Mouse (Mus musculus): Measurements from ENCODE around the gene Tshz2. TPM values are rescaled to one million over a fixed set of nuclear protein-coding genes. Genes with fewer than 3 reads are reported as not detected.
"Not testable (repeated sequence)": the region's sequence is repeated elsewhere in the genome, so short reads cannot be mapped to it uniquely, and the experiment has no call there.

Gene Tshz2
- polyA plus RNA-seq, 1 experiment from 2014 or later = 7.6 TPM

DNA sequence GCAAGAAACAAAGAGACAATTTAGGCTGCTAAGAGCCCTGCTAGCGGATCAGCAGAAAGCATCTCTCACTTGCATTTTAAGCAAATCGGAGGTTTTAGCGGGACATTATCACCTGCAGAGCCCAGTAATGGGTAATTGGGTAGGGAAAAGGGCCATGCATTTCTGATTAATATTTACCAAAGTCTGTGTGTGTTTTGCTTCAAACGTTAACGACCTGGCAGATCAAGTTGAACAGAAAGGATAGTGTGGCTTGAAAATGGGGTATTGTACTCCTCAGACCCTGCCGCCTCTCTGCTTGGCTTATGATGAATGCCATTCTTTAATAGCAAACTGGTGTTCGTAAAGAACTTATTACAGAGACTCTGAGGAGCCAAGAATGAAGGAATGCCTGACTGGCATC lies 122.3 kb downstream of the Tshz2 start:
- Histone ChIP-seq H3K36me3 (0 out of 2 replicates have a peak, but pooled peaks cover 2% of the 10 kb centered on the region), H3K4me1 (peaks cover 62% of the 10 kb centered on the region), H3K27ac (peak overlapping the region; percentile 17; the same call in 1 of the 2 replicates), H3K4me3 (no peak overlapping the region), H3K9me3 (replicated peaks) (no peaks in the 10 kb centered on the region), H3K27me3 (ENCODE audit: low read depth, poor library complexity, severe bottlenecking) (no peaks in the 10 kb centered on the region)
- no peak for DNase-seq (ENCODE audit: low spot score)
- WGBS = 72% methylated on average over 7 of the region's 7 CpGs

DNA sequence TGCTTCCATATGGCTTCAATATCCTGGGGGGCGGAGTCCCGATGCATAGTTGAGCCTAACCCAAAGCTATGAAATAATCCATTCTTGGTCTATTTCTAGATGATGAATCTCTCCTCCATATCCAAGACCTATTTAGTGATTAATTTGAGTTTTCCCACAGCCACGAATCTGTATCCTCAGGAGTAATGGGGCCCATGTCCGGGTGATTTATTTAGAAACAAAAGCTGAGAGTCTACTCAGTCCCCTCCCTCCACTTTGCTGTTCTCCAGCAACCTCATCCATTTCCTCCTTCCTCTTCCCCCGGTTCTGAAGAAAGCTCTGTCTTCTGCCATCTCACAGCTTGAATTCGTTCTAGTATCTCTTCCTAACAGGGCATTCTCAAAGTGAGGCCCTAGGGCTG lies 125.3 kb downstream of the Tshz2 start:
- no peak for DNase-seq (ENCODE audit: low spot score)
- Histone ChIP-seq H3K9me3 (replicated peaks) (no peaks in the 10 kb centered on the region), H3K27me3 (ENCODE audit: low read depth, poor library complexity, severe bottlenecking) (no peaks in the 10 kb centered on the region), H3K4me3 (no peak overlapping the region), H3K4me1 (peaks cover 53% of the 10 kb centered on the region), H3K36me3 (0 out of 2 replicates have a peak, but pooled peaks cover 2% of the 10 kb centered on the region), H3K27ac (peak overlapping the region; percentile 76)
- 71% methylated on average over 6 of the region's 6 CpGs for WGBS

DNA sequence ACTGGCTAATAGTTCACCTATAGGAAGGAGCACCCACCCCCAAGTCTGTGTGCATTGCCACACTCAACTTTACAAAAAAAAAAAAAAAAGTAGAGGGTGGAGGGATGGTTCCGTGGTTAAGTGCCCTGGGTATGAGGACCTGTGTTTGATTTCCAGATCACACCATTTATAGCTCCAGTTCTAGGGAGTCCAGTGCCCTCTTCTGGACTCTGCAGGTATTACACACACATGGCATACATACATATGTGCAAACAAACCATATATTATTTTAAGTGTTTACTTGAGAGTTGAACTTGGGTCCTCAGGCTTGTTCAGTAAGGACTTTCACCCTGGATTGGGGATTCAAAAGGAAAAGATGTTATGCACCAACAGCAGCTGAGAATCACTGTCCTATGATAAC lies 127.3 kb downstream of the Tshz2 start:
- no peaks in the 10 kb centered on the region for H3K9me3 ChIP-seq (replicated peaks)
- no peaks in the 10 kb centered on the region for H3K27me3 ChIP-seq (ENCODE audit: low read depth, poor library complexity, severe bottlenecking)
- H3K4me3 ChIP-seq = no peak overlapping the region
- H3K27ac ChIP-seq = no peak overlapping the region
- peaks cover 40% of the 10 kb centered on the region for H3K4me1 ChIP-seq
- no peak for DNase-seq (ENCODE audit: low spot score)
- WGBS = 96% methylated on average over 1 of the region's 1 CpGs
- H3K36me3 ChIP-seq = 0 out of 2 replicates have a peak, but pooled peaks cover 2% of the 10 kb centered on the region

DNA sequence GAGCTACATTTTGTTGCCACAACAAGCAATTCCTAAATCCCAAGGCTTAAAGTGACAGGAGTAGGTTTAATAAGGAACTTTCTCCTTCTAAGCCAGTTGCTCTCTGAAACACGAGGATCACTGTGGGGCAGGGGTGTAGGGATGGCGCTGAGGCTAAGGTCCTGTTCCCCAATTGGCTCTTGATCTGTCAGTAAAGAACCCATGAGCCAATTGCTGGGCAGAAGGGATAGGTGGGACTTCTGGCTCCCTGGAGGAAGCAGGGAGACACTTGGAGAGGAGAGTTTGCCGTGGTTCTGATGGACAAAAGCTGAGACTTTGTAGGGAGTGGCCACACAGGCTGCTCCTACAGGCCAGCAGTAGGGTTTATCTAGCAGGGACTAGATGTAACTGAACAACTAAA lies 128.9 kb downstream of the Tshz2 start:
- WGBS = 47% methylated on average over 3 of the region's 3 CpGs
- Histone ChIP-seq H3K27ac (0 out of 2 replicates have a peak overlapping the region, but pooled peaks have one; percentile 25), H3K4me1 (peaks cover 30% of the 10 kb centered on the region), H3K9me3 (replicated peaks) (no peaks in the 10 kb centered on the region), H3K36me3 (0 out of 2 replicates have a peak, but pooled peaks cover 2% of the 10 kb centered on the region), H3K4me3 (no peak overlapping the region), H3K27me3 (ENCODE audit: low read depth, poor library complexity, severe bottlenecking) (no peaks in the 10 kb centered on the region)
- no peak for DNase-seq (ENCODE audit: low spot score)

DNA sequence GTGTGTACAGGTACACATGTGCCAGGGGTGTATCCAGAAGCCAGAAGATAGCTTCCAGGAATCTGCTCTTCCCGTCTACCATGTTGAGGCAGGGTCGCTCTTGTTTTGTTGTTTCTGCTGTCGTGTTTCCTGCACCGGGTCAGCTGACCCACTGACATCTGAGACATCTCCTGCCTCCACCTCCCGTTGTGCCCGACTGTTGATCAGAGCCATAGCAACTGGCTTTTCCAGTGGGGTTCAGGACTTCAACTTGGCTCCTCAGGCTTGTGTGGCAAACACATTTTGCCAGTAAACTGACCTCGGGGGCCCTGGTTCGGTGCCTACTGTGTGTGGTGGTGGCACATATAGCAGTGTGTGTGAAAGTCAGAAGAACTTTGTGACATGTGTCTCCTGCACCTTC lies 129.5 kb downstream of the Tshz2 start:
- Histone ChIP-seq H3K9me3 (replicated peaks) (no peaks in the 10 kb centered on the region), H3K4me1 (peaks cover 26% of the 10 kb centered on the region), H3K27ac (no peak overlapping the region), H3K36me3 (0 out of 2 replicates have a peak, but pooled peaks cover 2% of the 10 kb centered on the region), H3K4me3 (no peak overlapping the region), H3K27me3 (ENCODE audit: low read depth, poor library complexity, severe bottlenecking) (no peaks in the 10 kb centered on the region)
- WGBS = 85% methylated on average over 8 of the region's 8 CpGs
- no peak for DNase-seq (ENCODE audit: low spot score)

DNA sequence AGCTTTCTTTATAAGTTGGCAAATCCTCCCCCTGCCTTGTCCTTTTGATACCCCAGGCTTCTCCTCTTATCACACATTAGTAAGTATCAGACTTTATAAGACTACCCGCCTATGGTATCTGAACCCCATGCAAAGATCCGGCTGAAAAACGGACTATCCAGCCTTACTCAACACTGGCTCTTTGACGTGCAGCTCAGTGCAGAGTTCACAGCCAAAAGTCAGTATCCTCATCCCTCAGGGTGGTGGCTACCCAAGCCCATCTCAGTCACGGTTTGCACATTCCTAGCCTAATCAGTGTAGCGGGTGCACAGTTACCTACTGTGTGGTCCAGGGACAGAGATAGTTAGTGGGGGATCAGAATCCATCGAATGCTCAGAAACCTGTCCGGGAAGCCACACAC lies 130.9 kb downstream of the Tshz2 start:
- Histone ChIP-seq H3K27ac (no peak overlapping the region), H3K9me3 (replicated peaks) (no peaks in the 10 kb centered on the region), H3K4me3 (no peak overlapping the region), H3K4me1 (peaks cover 12% of the 10 kb centered on the region), H3K36me3 (0 out of 2 replicates have a peak, but pooled peaks cover 2% of the 10 kb centered on the region), H3K27me3 (ENCODE audit: low read depth, poor library complexity, severe bottlenecking) (no peaks in the 10 kb centered on the region)
- WGBS = 87% methylated on average over 8 of the region's 8 CpGs
- DNase-seq (ENCODE audit: low spot score) = no peak

DNA sequence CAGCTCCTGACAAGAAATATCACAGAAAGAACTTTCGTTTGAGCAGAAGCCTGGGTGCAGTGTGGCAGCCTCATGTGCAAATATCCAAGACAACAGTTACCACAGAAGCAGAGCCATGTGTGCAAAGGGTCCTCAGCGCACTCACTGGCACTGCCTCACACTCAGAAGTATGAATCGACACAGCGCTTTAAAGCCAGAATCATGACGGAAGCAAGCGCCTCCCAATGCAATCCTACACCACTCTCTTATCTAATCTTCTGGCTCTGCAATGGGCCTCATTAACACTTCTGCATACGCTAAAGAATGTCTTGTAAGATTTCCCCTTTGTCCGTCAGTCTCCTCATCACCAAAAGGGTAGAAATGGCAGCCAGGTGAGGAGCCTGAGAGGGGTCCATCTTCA lies 133.4 kb downstream of the Tshz2 start:
- no peaks in the 10 kb centered on the region for H3K9me3 ChIP-seq (replicated peaks)
- H3K27me3 ChIP-seq (ENCODE audit: low read depth, poor library complexity, severe bottlenecking) = no peaks in the 10 kb centered on the region
- WGBS = 77% methylated on average over 8 of the region's 8 CpGs
- H3K36me3 ChIP-seq = no peaks in the 10 kb centered on the region
- peaks cover 9% of the 10 kb centered on the region for H3K4me1 ChIP-seq
- H3K27ac ChIP-seq = no peak overlapping the region
- DNase-seq (ENCODE audit: low spot score) = no peak
- H3K4me3 ChIP-seq = no peak overlapping the region

DNA sequence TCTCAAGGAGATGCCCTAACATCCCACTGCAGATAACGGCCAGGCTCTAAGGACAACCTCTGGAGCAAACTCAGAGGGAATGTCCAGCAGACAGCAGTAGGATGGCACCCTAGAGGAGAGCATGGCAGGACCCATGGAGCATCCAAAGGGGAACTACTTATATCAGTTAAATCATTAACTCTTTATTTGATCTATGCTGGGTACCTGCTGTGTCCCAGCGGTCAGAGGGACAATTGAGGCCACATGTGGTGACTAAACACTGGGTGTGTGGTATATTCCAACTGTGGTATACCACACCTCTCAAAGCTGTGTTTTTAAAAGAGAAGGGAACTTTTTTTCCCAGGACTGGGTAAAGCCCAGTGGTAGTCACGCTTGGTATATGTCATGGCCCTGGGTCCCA lies 134.5 kb downstream of the Tshz2 start:
- Histone ChIP-seq H3K36me3 (no peaks in the 10 kb centered on the region), H3K9me3 (replicated peaks) (no peaks in the 10 kb centered on the region), H3K4me1 (no peaks in the 10 kb centered on the region; the same call in 1 of the 2 replicates), H3K27me3 (ENCODE audit: low read depth, poor library complexity, severe bottlenecking) (no peaks in the 10 kb centered on the region), H3K27ac (no peak overlapping the region), H3K4me3 (no peak overlapping the region)
- 86% methylated on average over 3 of the region's 3 CpGs for WGBS
- no peak for DNase-seq (ENCODE audit: low spot score)

DNA sequence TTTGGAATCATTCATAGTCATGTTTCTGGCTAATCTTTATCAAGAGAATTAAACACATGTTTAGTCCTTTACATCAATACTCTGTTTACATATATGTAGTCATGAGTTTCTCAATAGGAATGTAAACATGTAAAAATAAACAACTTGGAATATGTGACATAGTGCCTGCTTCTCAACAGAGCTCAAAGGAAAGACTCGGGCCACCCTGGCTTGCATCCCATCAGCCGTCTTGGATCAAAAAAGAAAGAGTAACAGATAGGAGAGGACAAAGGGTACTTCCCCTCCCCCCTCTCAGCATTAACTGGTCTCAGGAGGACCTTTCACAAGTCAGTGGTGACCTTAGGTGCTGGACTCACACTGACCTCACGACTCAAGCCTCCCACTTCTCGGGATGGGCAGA lies 142.3 kb downstream of the Tshz2 start:
- Histone ChIP-seq H3K4me3 (no peak overlapping the region), H3K27me3 (ENCODE audit: low read depth, poor library complexity, severe bottlenecking) (no peaks in the 10 kb centered on the region), H3K36me3 (no peaks in the 10 kb centered on the region), H3K4me1 (peaks cover 20% of the 10 kb centered on the region), H3K27ac (no peak overlapping the region), H3K9me3 (replicated peaks) (no peaks in the 10 kb centered on the region)
- no peak for DNase-seq (ENCODE audit: low spot score)
- 55% methylated on average over 4 of the region's 4 CpGs for WGBS

DNA sequence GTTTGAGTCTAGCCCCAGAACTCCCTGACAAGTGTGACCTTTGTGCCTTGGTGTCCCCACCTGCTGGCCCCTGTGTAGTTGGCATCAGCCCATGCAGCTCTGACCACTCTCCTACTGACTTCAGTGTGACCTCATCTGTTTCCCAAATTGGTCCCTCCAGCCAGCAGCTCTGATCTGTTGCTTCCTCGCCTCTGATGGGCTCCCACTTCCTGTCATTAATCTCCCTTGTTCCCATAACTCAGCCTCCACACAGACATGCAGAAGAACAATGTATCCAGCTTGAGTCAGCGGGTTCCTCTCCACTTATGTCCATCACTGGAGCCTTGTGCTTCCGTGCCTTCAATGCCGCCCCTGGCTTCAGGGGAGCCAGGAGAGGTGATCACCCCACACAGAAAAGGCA lies 144.4 kb downstream of the Tshz2 start:
- Histone ChIP-seq H3K27me3 (ENCODE audit: low read depth, poor library complexity, severe bottlenecking) (0 out of 2 replicates have a peak, but pooled peaks cover 3% of the 10 kb centered on the region), H3K4me1 (peaks cover 36% of the 10 kb centered on the region), H3K36me3 (no peaks in the 10 kb centered on the region), H3K4me3 (no peak overlapping the region), H3K9me3 (replicated peaks) (no peaks in the 10 kb centered on the region), H3K27ac (no peak overlapping the region)
- 34% methylated on average over 4 of the region's 4 CpGs for WGBS
- DNase-seq (ENCODE audit: low spot score) = no peak

DNA sequence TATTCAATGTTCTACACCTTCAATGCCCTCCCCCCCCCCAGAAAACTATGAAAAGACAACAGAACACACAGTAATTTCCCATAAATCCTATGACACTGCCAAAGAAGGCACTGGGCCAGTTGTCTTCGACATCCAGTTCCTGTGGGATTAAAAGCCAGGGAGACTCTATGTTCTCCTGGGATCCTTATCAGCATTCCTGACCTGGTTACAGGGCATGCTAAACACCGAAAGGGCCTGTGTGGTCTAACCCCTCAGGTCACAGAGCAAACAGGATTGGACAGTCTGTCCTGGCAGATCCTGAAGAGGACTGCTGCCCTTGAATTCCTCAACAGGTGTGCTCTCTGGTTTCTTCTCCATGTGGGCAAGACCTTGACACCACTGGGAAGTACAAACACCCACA lies 145.0 kb downstream of the Tshz2 start:
- Histone ChIP-seq H3K27ac (no peak overlapping the region), H3K27me3 (ENCODE audit: low read depth, poor library complexity, severe bottlenecking) (0 out of 2 replicates have a peak, but pooled peaks cover 3% of the 10 kb centered on the region), H3K9me3 (replicated peaks) (no peaks in the 10 kb centered on the region), H3K36me3 (no peaks in the 10 kb centered on the region), H3K4me3 (no peak overlapping the region), H3K4me1 (peaks cover 41% of the 10 kb centered on the region)
- 50% methylated on average over 2 of the region's 2 CpGs for WGBS
- no peak for DNase-seq (ENCODE audit: low spot score)

DNA sequence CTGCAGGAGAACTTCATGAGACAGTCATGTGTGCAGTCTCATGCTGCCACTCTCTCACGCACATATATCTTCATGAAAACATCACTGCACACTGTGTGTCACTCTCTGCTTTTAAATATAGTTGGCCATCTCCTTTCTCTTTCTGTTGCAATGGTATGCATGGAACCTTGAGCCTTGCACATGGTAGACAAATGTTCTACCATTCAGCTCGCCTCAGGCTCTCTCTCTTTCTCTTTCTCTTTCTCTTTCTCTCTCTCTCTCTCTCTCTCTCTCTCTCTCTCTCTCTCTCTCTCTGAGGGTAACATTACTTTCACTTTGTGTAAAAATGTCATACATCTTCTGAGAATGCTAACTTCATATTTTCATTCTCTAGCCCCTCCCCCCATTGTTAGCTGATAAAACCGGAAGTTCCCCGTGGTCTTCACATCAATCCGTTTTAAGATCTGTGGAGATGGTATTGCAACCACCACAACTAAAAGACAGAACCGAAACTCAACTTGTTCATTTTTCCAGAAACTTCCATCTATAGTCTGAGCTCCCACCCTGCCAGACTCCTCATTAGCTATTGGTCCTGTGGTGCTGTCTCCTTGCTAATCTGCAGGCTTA lies 146.0 kb downstream of the Tshz2 start:
- no peak for DNase-seq (ENCODE audit: low spot score)
- Histone ChIP-seq H3K4me3 (no peak overlapping the region), H3K27me3 (ENCODE audit: low read depth, poor library complexity, severe bottlenecking) (0 out of 2 replicates have a peak, but pooled peaks cover 3% of the 10 kb centered on the region), H3K27ac (no peak overlapping the region), H3K9me3 (replicated peaks) (no peaks in the 10 kb centered on the region), H3K36me3 (no peaks in the 10 kb centered on the region), H3K4me1 (peaks cover 52% of the 10 kb centered on the region)
- WGBS = 95% methylated on average over 6 of the region's 6 CpGs

DNA sequence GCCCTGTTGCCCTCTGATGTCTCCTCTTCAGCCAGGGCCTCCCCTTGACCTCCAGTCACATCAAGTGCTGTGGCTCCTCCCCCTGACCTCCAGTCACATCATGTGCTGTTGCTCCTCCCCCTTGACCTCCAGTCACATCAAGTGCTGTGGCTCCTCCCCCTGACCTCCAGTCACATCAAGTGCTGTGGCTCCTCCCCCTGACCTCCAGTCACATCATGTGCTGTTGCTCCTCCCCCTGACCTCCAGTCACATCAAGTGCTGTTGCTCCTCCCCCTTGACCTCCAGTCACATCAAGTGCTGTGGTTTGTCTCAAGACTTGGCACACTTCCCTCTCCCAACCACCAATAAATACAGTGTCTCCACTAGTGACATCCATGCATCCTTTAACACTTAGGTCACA lies 148.9 kb downstream of the Tshz2 start:
- H3K4me3 ChIP-seq; H3K9me3 ChIP-seq (replicated peaks); H3K27me3 ChIP-seq (ENCODE audit: low read depth, poor library complexity, severe bottlenecking); H3K36me3 ChIP-seq; DNase-seq (ENCODE audit: low spot score); H3K27ac ChIP-seq: not testable (repeated sequence)
- peaks cover 60% of the 10 kb centered on the region for H3K4me1 ChIP-seq

Measured in limb, embryonic 10.5 days (tissue).